31 mouse cellular contexts compared by ENCODE assay signal in the genomic region with DNA sequence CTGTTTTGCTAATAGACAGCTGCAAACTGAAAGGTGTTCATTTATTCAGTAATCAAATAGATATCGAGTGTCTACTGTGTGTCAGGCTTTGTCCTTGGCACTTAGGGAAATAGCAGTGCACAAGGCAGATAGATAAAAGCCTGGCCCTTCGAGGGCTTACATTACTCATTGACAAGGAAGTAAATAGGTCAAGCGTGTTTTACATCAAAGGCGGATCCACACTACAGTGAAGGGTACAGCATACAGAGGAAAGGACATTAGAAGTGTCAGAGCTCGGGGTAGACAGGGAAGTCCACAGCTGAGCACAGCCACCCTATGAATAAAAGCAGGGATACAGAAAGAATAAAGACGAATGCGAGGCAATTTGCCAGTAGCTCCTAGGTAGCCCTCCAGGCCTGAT.
A peak's percentile ranks its signal among the peaks of the same experiment; 100 is the strongest.
DNase-seq lines count a peak whose midpoint lies in the region; ATAC-seq lines count a peak whose summit lies in the region.
"Had no signal": no experiment of that assay in that cellular context is flagged by ENCODE, and none has a peak within 500 bp of the region (broad histone marks: within the 10 kb centered on the region; RNA-seq: fewer than 3 reads in every experiment).

No protein-coding gene starts in this region.

- no peak overlapping the region for H3K27ac ChIP-seq in intestine, embryonic 14.5 days (ENCODE audit: low read depth)
- H3K27ac ChIP-seq: embryonic facial prominence, embryonic 10.5 days; embryonic facial prominence, embryonic 15.5 days; forebrain, embryonic 12.5 days; heart, embryonic 10.5 days; heart, embryonic 15.5 days; kidney, embryonic 15.5 days; layer of hippocampus, adult 2 months; left cerebral cortex, adult 2 months; limb, embryonic 13.5 days; lung, embryonic 15.5 days; neural tube, embryonic 12.5 days had no signal

- H3K36me3 ChIP-seq in intestine, embryonic 14.5 days (ENCODE audit: control insufficient read depth, insufficient read depth, low read length): no peaks in the 10 kb centered on the region
- H3K36me3 ChIP-seq: embryonic facial prominence, embryonic 10.5 days; embryonic facial prominence, embryonic 15.5 days; forebrain, embryonic 12.5 days; heart, embryonic 10.5 days; heart, embryonic 15.5 days; kidney, embryonic 15.5 days; limb, embryonic 13.5 days; lung, embryonic 15.5 days; neural tube, embryonic 12.5 days had no signal

- H3K4me3 ChIP-seq in intestine, embryonic 14.5 days (ENCODE audit: low read depth, low read length): no peak overlapping the region
- H3K4me3 ChIP-seq: embryonic facial prominence, embryonic 10.5 days; embryonic facial prominence, embryonic 15.5 days; forebrain, embryonic 12.5 days; heart, embryonic 10.5 days; heart, embryonic 15.5 days; kidney, embryonic 15.5 days; layer of hippocampus, adult 2 months; left cerebral cortex, adult 2 months; limb, embryonic 13.5 days; lung, embryonic 15.5 days; myocyte; neural tube, embryonic 12.5 days had no signal

- no peak overlapping the region for H3K9ac ChIP-seq in intestine, embryonic 14.5 days (ENCODE audit: low read length)
- H3K9ac ChIP-seq: embryonic facial prominence, embryonic 15.5 days; forebrain, embryonic 12.5 days; heart, embryonic 15.5 days; kidney, embryonic 15.5 days; limb, embryonic 13.5 days; lung, embryonic 15.5 days; neural tube, embryonic 12.5 days had no signal

- 51% methylated on average over 7 of the region's 7 CpGs for WGBS in intestine, embryonic 14.5 days

- no peaks in the 10 kb centered on the region for H3K4me1 ChIP-seq in intestine, embryonic 14.5 days (replicated peaks; ENCODE audit: control insufficient read depth, insufficient read depth, low read length)
- H3K4me1 ChIP-seq: embryonic facial prominence, embryonic 10.5 days; embryonic facial prominence, embryonic 15.5 days; forebrain, embryonic 12.5 days; heart, embryonic 10.5 days; heart, embryonic 15.5 days; limb, embryonic 13.5 days; lung, embryonic 15.5 days; neural tube, embryonic 12.5 days had no signal

- intact Hi-C loops in left cerebral cortex, postnatal 14 days (cut with DNase I): no loop called here

- no peaks in the 10 kb centered on the region for H3K27me3 ChIP-seq in intestine, embryonic 14.5 days (replicated peaks; ENCODE audit: control insufficient read depth, insufficient read depth, low read length)
- H3K27me3 ChIP-seq: embryonic facial prominence, embryonic 15.5 days; heart, embryonic 15.5 days; kidney, embryonic 15.5 days; lung, embryonic 15.5 days; neural tube, embryonic 12.5 days had no signal

- no peak overlapping the region for H3K4me2 ChIP-seq in intestine, embryonic 14.5 days (ENCODE audit: low read length)
- H3K4me2 ChIP-seq: embryonic facial prominence, embryonic 15.5 days; forebrain, embryonic 12.5 days; heart, embryonic 15.5 days; kidney, embryonic 15.5 days; limb, embryonic 13.5 days; liver, embryonic 11.5 days; lung, embryonic 15.5 days; neural tube, embryonic 12.5 days had no signal

- DNase-seq in adrenal gland, postnatal 10 days: peak; percentile 5
- no peak for DNase-seq in adrenal gland, postnatal 25 days
- DNase-seq in adrenal gland, postnatal 14 days: peak; percentile 15
- no peak for DNase-seq in intestine, embryonic 14.5 days (ENCODE audit: low spot score)
- DNase-seq in retina, postnatal 1 day: peak; percentile 85
- DNase-seq in left cerebral cortex, postnatal 14 days (ENCODE audit: low spot score in 2 of 2): no peak
- no peak for DNase-seq in lung, postnatal 36 days
- no peak for DNase-seq in urinary bladder, postnatal 36 days (ENCODE audit: low spot score in 2 of 2)
- DNase-seq: cerebellum, adult 2 months; cerebellum, postnatal 25 days; gastrocnemius, postnatal 25 days; heart, adult 11 months; kidney, adult 18-20 months; kidney, postnatal 36 days; thymus, adult 2 months; thymus, postnatal 4 days had no signal

- 0 out of 2 replicates have a peak, but pooled peaks have one; percentile 66 for ATAC-seq in intestine, embryonic 14.5 days (replicated peaks; ENCODE audit: low FRiP score, low TSS enrichment, low read depth)
- ATAC-seq: activated CD4-positive, CD25-positive, alpha-beta regulatory T cell, adult 4 months; hindbrain, embryonic 16.5 days had no signal

- H3K9me3 ChIP-seq in intestine, embryonic 14.5 days (ENCODE audit: control insufficient read depth, low read length): no peaks in the 10 kb centered on the region
- H3K9me3 ChIP-seq: embryonic facial prominence, embryonic 10.5 days; embryonic facial prominence, embryonic 15.5 days; forebrain, embryonic 12.5 days; heart, embryonic 10.5 days; heart, embryonic 15.5 days; kidney, embryonic 15.5 days; limb, embryonic 13.5 days; lung, embryonic 15.5 days; neural tube, embryonic 12.5 days had no signal

Comparison
In these comparisons a context has a peak if more than half of its experiments do, and no peak if none do; other contexts are left out.
1. DNase-seq: peak in adrenal gland, postnatal 10 days (single experiment), adrenal gland, postnatal 14 days (single experiment) and retina, postnatal 1 day (single experiment); none in adrenal gland, postnatal 25 days (single experiment), intestine, embryonic 14.5 days (single experiment), left cerebral cortex, postnatal 14 days (0 of 2), lung, postnatal 36 days (single experiment) and urinary bladder, postnatal 36 days (0 of 2).